Mouse (Mus musculus): ENCODE results near the gene Bcl2l11.

GRCm38 (mm10) chr2:128132635-128133034 is 6.8 kb downstream of the Bcl2l11 start:
- TF ChIP-seq TAL1 (IDR thresholded peaks at IDR 0.05; ENCODE audit: low read length) (no peak), GATA1 (IDR thresholded peaks at IDR 0.05; ENCODE audit: low read length) (no peak)
